Mouse (Mus musculus): ENCODE measurements around the gene Myh7b.

- no peak for TF ChIP-seq POLR2A (IDR thresholded peaks at IDR 0.05; ENCODE audit: low read depth, low read length)
- no peak for TF ChIP-seq CTCF (IDR thresholded peaks at IDR 0.05; ENCODE audit: extremely low read depth, insufficient read length, insufficient replicate concordance, low read depth, low read length)
Observed at GRCm38 (mm10) chr2:155630590-155631416, 19.8 kb downstream of the Myh7b start.

All from small intestine, adult 2 months (tissue).